Mouse (Mus musculus): Measurements from ENCODE around the gene Tas2r113. TPM values are rescaled to one million over a fixed set of nuclear protein-coding genes. Genes with fewer than 3 reads are reported as not detected.

Tas2r113 gene
- polyA plus RNA-seq (2015; fragmentation: Nextera tagmentation; extraction: Ambion mirVana) = not detected in 2 replicates

DNA sequence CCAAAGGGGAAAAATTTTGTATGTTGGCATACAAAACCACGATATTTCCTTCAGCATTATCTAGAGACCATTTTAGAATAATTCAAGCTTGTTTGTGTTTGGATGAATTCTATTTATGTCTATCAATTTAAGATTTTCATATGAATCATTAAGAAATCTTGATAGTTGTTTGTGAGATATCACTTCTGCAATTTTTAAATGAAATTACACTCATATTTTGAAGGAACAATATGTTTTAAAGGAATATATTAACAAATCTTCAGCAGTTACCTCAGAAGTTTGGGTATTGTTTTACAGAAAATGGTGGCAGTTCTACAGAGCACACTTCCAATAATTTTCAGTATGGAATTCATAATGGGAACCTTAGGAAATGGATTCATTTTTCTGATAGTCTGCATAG is at the start of gene Tas2r113:
TSS of gene Tas2r113 (plus strand) at position 301 of the 400 bp plus-strand sequence.

DNA sequence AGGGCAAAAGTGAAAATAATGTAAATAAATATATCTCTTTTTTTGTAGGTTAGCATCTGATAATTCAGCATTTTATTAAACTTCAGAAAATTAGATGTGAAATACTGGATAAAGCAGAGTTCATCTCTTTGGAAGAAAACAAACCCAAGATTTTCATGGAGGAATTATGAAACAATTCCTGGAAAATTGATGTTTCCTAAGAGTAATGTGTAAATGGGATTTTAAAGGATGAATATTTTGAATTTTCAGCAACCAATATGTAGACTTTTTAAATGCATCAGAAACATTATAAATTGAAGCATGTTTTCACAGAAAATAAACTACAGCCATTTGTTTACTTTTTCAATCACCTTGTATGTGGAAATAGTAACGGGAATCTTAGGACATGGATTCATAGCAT is 46.0 kb upstream of the Tas2r113 start, which contains the start of gene Tas2r123:
TSS of gene Tas2r123 (plus strand) at position 301 of the 400 bp plus-strand sequence.

DNA sequence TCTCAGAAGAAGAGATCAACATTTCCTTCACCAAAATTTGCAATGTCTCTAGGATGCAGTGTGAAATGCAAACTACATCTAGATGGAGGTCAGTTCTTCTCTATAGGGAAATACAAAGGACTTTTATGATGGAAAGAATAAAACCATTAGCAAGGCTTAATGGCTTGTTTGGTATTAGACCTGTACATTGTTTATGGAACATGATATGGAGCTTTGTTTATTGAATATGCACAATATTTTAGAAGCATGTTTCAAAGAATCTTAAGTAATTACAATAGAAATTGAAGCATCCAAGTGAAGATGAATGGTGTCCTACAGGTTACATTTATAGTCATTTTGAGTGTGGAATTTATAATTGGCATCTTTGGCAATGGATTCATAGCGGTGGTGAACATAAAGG is 37.7 kb upstream of the Tas2r113 start, which contains the start of gene Tas2r116:
TSS of gene Tas2r116 (plus strand) at position 301 of the 400 bp plus-strand sequence.

DNA sequence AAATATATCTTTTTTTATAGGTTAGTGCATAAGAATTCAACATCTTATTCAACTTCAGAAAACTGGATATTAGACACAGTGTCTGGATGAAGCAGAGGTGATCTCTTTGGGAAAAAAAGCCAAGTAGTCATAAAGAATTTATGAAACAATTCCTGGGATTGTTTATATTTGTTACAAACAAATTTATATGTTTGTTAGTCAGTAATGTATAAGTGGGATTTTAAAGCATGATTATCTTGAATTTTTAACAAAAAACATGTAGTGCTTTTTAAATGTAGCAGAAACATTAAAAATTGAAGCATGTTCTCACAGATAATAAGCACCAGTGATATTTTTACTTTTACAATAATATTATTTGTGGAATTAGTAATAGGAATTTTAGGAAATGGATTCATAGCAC is 25.1 kb upstream of the Tas2r113 start, which contains the start of gene Tas2r110:
TSS of gene Tas2r110 (plus strand) at position 301 of the 400 bp plus-strand sequence.

DNA sequence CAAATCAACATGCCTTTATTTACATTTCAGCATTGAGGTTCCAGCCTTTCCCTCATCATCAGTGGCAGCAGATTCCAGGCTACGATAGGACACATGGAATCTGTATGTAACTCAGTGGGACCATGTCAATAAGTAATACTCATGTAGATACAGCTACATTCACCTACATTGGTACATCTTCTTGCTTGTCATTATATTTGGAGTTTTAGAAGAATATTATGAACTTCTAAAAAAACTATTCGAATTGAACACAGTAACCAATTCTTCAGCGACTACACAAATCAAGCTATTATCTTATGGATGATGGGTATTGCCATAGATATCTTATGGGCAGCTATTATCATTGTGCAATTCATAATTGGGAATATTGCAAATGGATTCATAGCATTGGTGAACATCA is 16.5 kb downstream of the Tas2r113 start, which contains the start of gene Tas2r125:
TSS of gene Tas2r125 (plus strand) at position 301 of the 400 bp plus-strand sequence.

Other genes with a start within 250 kb of the Tas2r113 start
- gene A630073D07Rik, start 241.5 kb upstream of the Tas2r113 start, polyA plus RNA-seq (2015; fragmentation: Nextera tagmentation; extraction: Ambion mirVana) = not detected in 2 replicates
- not detected in 2 replicates for gene Tas2r120, start 236.1 kb upstream of the Tas2r113 start, polyA plus RNA-seq (2015; fragmentation: Nextera tagmentation; extraction: Ambion mirVana)
- gene Tas2r121, start 192.0 kb upstream of the Tas2r113 start, polyA plus RNA-seq (2015; fragmentation: Nextera tagmentation; extraction: Ambion mirVana) = not detected in 2 replicates
- gene Tas2r122, start 181.1 kb upstream of the Tas2r113 start, polyA plus RNA-seq (2015; fragmentation: Nextera tagmentation; extraction: Ambion mirVana) = not detected in 2 replicates
- gene Tas2r115, start 155.0 kb upstream of the Tas2r113 start, polyA plus RNA-seq (2015; fragmentation: Nextera tagmentation; extraction: Ambion mirVana) = not detected in 2 replicates
- not detected in 2 replicates for gene Tas2r124, start 138.3 kb upstream of the Tas2r113 start, polyA plus RNA-seq (2015; fragmentation: Nextera tagmentation; extraction: Ambion mirVana)
- not detected in 2 replicates for gene Tas2r102, start 130.9 kb upstream of the Tas2r113 start, polyA plus RNA-seq (2015; fragmentation: Nextera tagmentation; extraction: Ambion mirVana)
- not detected in 2 replicates for gene Tas2r136, start 114.8 kb upstream of the Tas2r113 start, polyA plus RNA-seq (2015; fragmentation: Nextera tagmentation; extraction: Ambion mirVana)
- not detected in 2 replicates for gene Tas2r117, start 90.2 kb upstream of the Tas2r113 start, polyA plus RNA-seq (2015; fragmentation: Nextera tagmentation; extraction: Ambion mirVana)
- not detected in 2 replicates for gene Tas2r123, start 45.9 kb upstream of the Tas2r113 start, polyA plus RNA-seq (2015; fragmentation: Nextera tagmentation; extraction: Ambion mirVana)
- not detected in 2 replicates for gene Tas2r116, start 37.6 kb upstream of the Tas2r113 start, polyA plus RNA-seq (2015; fragmentation: Nextera tagmentation; extraction: Ambion mirVana)
- not detected in 2 replicates for gene Tas2r110, start 25.0 kb upstream of the Tas2r113 start, polyA plus RNA-seq (2015; fragmentation: Nextera tagmentation; extraction: Ambion mirVana)
- not detected in 2 replicates for gene Tas2r125, start 16.6 kb downstream of the Tas2r113 start, polyA plus RNA-seq (2015; fragmentation: Nextera tagmentation; extraction: Ambion mirVana)
- gene Tas2r129, start 58.1 kb downstream of the Tas2r113 start, polyA plus RNA-seq (2015; fragmentation: Nextera tagmentation; extraction: Ambion mirVana) = not detected in 2 replicates
- not detected in 2 replicates for gene Tas2r131, start 64.9 kb downstream of the Tas2r113 start, polyA plus RNA-seq (2015; fragmentation: Nextera tagmentation; extraction: Ambion mirVana)
- not detected in 2 replicates for gene Tas2r109, start 88.0 kb downstream of the Tas2r113 start, polyA plus RNA-seq (2015; fragmentation: Nextera tagmentation; extraction: Ambion mirVana)
- not detected in 2 replicates for gene Tas2r103, start 144.1 kb downstream of the Tas2r113 start, polyA plus RNA-seq (2015; fragmentation: Nextera tagmentation; extraction: Ambion mirVana)
- gene Tas2r140, start 162.8 kb downstream of the Tas2r113 start, polyA plus RNA-seq (2015; fragmentation: Nextera tagmentation; extraction: Ambion mirVana) = not detected in 2 replicates
- 32.3 and 38.9 TPM in 2 replicates for gene Smim10l1, start 211.9 kb downstream of the Tas2r113 start, polyA plus RNA-seq (2015; fragmentation: Nextera tagmentation; extraction: Ambion mirVana)